Mouse (Mus musculus): ENCODE data around the gene Orm2. TPM values are rescaled to one million over a fixed set of nuclear protein-coding genes. Genes with fewer than 3 reads are reported as not detected.

Gene Orm2
- polyA plus RNA-seq, 1 experiment from 2014 or later = not detected

DNA sequence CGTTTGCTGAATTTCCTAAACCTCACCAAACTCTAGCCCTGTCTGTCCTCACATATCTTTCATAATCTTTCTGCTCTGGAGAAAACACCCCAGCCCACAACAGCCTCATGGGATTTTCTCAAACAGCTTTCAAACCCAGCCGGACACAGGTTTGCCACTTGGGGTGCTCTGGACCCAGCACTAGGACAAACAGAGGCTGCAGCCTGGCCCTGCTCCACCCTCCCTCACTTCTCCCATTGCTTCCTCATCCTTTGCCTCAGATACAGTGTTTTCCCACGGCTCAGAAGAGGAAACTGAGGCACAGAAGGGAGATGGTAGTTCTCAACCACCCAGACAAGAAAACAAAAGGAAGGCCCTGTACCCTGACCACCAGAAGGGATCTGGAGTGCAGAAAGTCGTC is 43.4 kb downstream of the Orm2 start:
- Histone ChIP-seq H3K4me2 (ENCODE audit: low read length) (no peak overlapping the region), H3K9me3 (ENCODE audit: control insufficient read depth, low read length) (no peaks in the 10 kb centered on the region), H3K36me3 (ENCODE audit: control insufficient read depth, insufficient read depth, low read length) (no peaks in the 10 kb centered on the region), H3K4me3 (ENCODE audit: control insufficient read depth in 1 of 2, insufficient read depth in 1 of 2, low read depth in 1 of 2, low read length in 2 of 2) (no peak overlapping the region), H3K4me1 (ENCODE audit: control insufficient read depth in 2 of 2, insufficient read depth in 2 of 2, low read length in 2 of 2) (peaks cover 36 to 60% of the 10 kb centered on the region in 2 experiments), H3K9ac (ENCODE audit: low read length) (no peak overlapping the region), H3K27me3 (ENCODE audit: control insufficient read depth, insufficient read depth, low read length) (0 out of 2 replicates have a peak, but pooled peaks cover 4% of the 10 kb centered on the region), H3K27ac (replicated peaks in 1 of 2; ENCODE audit: control insufficient read depth in 1 of 2, insufficient read depth in 1 of 2, low read depth in 2 of 2, low read length in 2 of 2) (no peak overlapping the region)
- no peak for ATAC-seq (ENCODE audit: insufficient number of reproducible peaks, insufficient read depth, low FRiP score, low read depth)
- 57% methylated on average over 4 of the region's 4 CpGs for WGBS

GRCm38 (mm10) chr4:63408247-63408646 is 46.0 kb downstream of the Orm2 start:
- Histone ChIP-seq H3K27ac (replicated peaks in 1 of 2; ENCODE audit: control insufficient read depth in 1 of 2, insufficient read depth in 1 of 2, low read depth in 2 of 2, low read length in 2 of 2) (no peak overlapping the region), H3K4me3 (ENCODE audit: control insufficient read depth in 1 of 2, insufficient read depth in 1 of 2, low read depth in 1 of 2, low read length in 2 of 2) (no peak overlapping the region), H3K4me1 (ENCODE audit: control insufficient read depth in 2 of 2, insufficient read depth in 2 of 2, low read length in 2 of 2) (peaks cover 31 to 48% of the 10 kb centered on the region in 2 experiments), H3K27me3 (ENCODE audit: control insufficient read depth, insufficient read depth, low read length) (0 out of 2 replicates have a peak, but pooled peaks cover 4% of the 10 kb centered on the region), H3K9ac (ENCODE audit: low read length) (no peak overlapping the region), H3K36me3 (ENCODE audit: control insufficient read depth, insufficient read depth, low read length) (no peaks in the 10 kb centered on the region), H3K9me3 (ENCODE audit: control insufficient read depth, low read length) (no peaks in the 10 kb centered on the region), H3K4me2 (ENCODE audit: low read length) (0 out of 2 replicates have a peak overlapping the region, but pooled peaks have one; percentile 11)
- 52% methylated on average over 7 of the region's 7 CpGs for WGBS
- ATAC-seq (ENCODE audit: insufficient number of reproducible peaks, insufficient read depth, low FRiP score, low read depth) = no peak

DNA sequence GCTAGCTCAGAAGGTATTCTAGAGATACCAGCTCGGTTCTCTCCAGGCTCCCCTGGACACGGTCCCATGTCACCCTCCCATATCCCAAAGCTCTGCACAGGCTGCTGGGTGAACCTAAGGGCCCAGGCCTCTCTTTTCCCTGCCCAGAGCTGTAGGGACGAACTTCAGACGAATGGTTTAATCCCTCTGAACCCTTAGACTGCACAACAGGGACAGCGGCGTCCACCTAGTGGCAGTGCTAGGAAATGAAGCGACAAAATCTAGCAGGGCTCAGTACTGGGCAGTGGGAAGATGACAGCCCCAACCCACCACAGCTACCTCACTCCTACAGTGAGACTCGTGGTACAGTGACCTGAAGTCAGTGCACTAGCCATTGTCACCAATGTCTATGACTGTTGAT is 46.4 kb downstream of the Orm2 start:
- WGBS = 6% methylated on average over 8 of the region's 8 CpGs
- Histone ChIP-seq H3K27ac (replicated peaks in 1 of 2; ENCODE audit: control insufficient read depth in 1 of 2, insufficient read depth in 1 of 2, low read depth in 2 of 2, low read length in 2 of 2) (no peak overlapping the region), H3K9me3 (ENCODE audit: control insufficient read depth, low read length) (no peaks in the 10 kb centered on the region), H3K36me3 (ENCODE audit: control insufficient read depth, insufficient read depth, low read length) (no peaks in the 10 kb centered on the region), H3K9ac (ENCODE audit: low read length) (no peak overlapping the region), H3K4me3 (ENCODE audit: control insufficient read depth in 1 of 2, insufficient read depth in 1 of 2, low read depth in 1 of 2, low read length in 2 of 2) (no peak overlapping the region; a peak in 1 of 4 replicates), H3K4me1 (ENCODE audit: control insufficient read depth in 2 of 2, insufficient read depth in 2 of 2, low read length in 2 of 2) (peaks cover 27 to 44% of the 10 kb centered on the region in 2 experiments), H3K4me2 (ENCODE audit: low read length) (peak overlapping the region; percentile 99), H3K27me3 (ENCODE audit: control insufficient read depth, insufficient read depth, low read length) (0 out of 2 replicates have a peak, but pooled peaks cover 4% of the 10 kb centered on the region)
- peak; percentile 57; the same call in 1 of the 2 replicates for ATAC-seq (ENCODE audit: insufficient number of reproducible peaks, insufficient read depth, low FRiP score, low read depth)

- peak overlapping the region; percentile 65 for H3K9ac ChIP-seq (ENCODE audit: low read length)
- 0 out of 2 replicates have a peak, but pooled peaks cover 4% of the 10 kb centered on the region for H3K27me3 ChIP-seq (ENCODE audit: control insufficient read depth, insufficient read depth, low read length)
- peaks cover 20 to 36% of the 10 kb centered on the region in 2 experiments for H3K4me1 ChIP-seq (ENCODE audit: control insufficient read depth in 2 of 2, insufficient read depth in 2 of 2, low read length in 2 of 2)
- ATAC-seq (ENCODE audit: insufficient number of reproducible peaks, insufficient read depth, low FRiP score, low read depth) = no peak
- H3K27ac ChIP-seq (replicated peaks in 1 of 2; ENCODE audit: control insufficient read depth in 1 of 2, insufficient read depth in 1 of 2, low read depth in 2 of 2, low read length in 2 of 2) = peak overlapping the region in 1 of 2 experiments; percentile 24; a peak in 1 of 4 replicates
- 3% methylated on average over 18 of the region's 18 CpGs for WGBS
- no peaks in the 10 kb centered on the region for H3K9me3 ChIP-seq (ENCODE audit: control insufficient read depth, low read length)
- peak overlapping the region; percentile 99 for H3K4me2 ChIP-seq (ENCODE audit: low read length)
- peak overlapping the region; percentile 57 to 61 for H3K4me3 ChIP-seq (ENCODE audit: control insufficient read depth in 1 of 2, insufficient read depth in 1 of 2, low read depth in 1 of 2, low read length in 2 of 2)
- H3K36me3 ChIP-seq (ENCODE audit: control insufficient read depth, insufficient read depth, low read length) = no peaks in the 10 kb centered on the region
Observed at GRCm38 (mm10) chr4:63409317-63409907, 47.2 kb downstream of the Orm2 start.

DNA sequence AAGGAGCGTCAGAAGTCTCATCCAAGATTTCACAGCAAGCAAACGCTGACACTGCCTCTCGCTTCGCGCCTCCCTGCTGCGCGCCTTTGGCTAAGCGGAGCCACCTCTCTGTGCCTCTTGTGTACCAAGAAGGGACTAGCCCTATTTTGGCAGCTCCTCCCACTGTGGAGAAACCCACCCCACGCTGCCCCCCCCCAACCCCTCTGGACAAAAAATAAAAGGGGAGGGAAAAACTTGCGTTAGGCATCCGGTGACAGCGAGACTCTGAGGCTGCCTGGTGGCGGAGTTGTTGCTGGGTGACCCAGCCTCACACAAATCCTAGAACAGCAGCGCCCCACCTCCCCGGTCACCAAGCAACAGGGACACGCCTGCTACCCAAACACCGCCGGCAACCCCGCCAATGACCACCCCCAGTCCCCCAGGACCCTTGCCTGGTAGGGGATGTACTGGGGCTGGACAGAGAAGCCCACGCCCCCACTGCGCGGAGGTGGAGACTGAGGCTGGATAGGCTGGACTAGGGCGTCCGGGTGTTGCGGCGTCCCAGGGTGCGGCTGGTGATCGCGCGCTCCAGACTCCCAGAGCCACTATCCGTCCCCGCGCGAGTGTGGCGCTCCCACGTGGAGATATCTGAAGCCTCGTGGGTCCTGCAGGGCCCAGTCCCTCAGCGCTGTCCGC is 47.8 kb downstream of the Orm2 start:
- H3K27ac ChIP-seq (replicated peaks in 1 of 2; ENCODE audit: control insufficient read depth in 1 of 2, insufficient read depth in 1 of 2, low read depth in 2 of 2, low read length in 2 of 2) = peak overlapping the region in 1 of 2 experiments; percentile 24; a peak in 1 of 4 replicates
- under 1% methylated on average over 39 of the region's 39 CpGs for whole genome bisulfite sequencing
- no peaks in the 10 kb centered on the region for H3K36me3 ChIP-seq (ENCODE audit: control insufficient read depth, insufficient read depth, low read length)

GRCm38 (mm10) chr4:63410583-63410934 is 48.3 kb downstream of the Orm2 start:
- peak overlapping the region; percentile 65 for H3K9ac ChIP-seq (ENCODE audit: low read length)
- peak; percentile 84 for ATAC-seq (ENCODE audit: insufficient number of reproducible peaks, insufficient read depth, low FRiP score, low read depth)
- under 1% methylated on average over 19 of the region's 19 CpGs for WGBS

More for the DNA sequence above, 47.8 kb downstream of the Orm2 start:
- peak overlapping the region; percentile 65 for H3K9ac ChIP-seq (ENCODE audit: low read length)
- peaks cover 14 to 30% of the 10 kb centered on the region in 2 experiments for H3K4me1 ChIP-seq (ENCODE audit: control insufficient read depth in 2 of 2, insufficient read depth in 2 of 2, low read length in 2 of 2)
- H3K27me3 ChIP-seq (ENCODE audit: control insufficient read depth, insufficient read depth, low read length) = 0 out of 2 replicates have a peak, but pooled peaks cover 4% of the 10 kb centered on the region
- H3K4me3 ChIP-seq (ENCODE audit: control insufficient read depth in 1 of 2, insufficient read depth in 1 of 2, low read depth in 1 of 2, low read length in 2 of 2) = peak overlapping the region; percentile 57 to 61
- peak overlapping the region; percentile 99 for H3K4me2 ChIP-seq (ENCODE audit: low read length)
- peak; percentile 52 for ATAC-seq (ENCODE audit: insufficient number of reproducible peaks, insufficient read depth, low FRiP score, low read depth)
- H3K9me3 ChIP-seq (ENCODE audit: control insufficient read depth, low read length) = no peaks in the 10 kb centered on the region

GRCm38 (mm10) chr4:63411222-63411621 is 49.0 kb downstream of the Orm2 start:
- H3K27me3 ChIP-seq (ENCODE audit: control insufficient read depth, insufficient read depth, low read length) = 0 out of 2 replicates have a peak, but pooled peaks cover 4% of the 10 kb centered on the region
- no peak overlapping the region for H3K4me3 ChIP-seq (ENCODE audit: control insufficient read depth in 1 of 2, insufficient read depth in 1 of 2, low read depth in 1 of 2, low read length in 2 of 2)
- no peaks in the 10 kb centered on the region for H3K36me3 ChIP-seq (ENCODE audit: control insufficient read depth, insufficient read depth, low read length)
- H3K4me2 ChIP-seq (ENCODE audit: low read length) = no peak overlapping the region; the same call in 1 of the 2 replicates
- whole genome bisulfite sequencing = 62% methylated on average over 5 of the region's 5 CpGs
- ATAC-seq (ENCODE audit: insufficient number of reproducible peaks, insufficient read depth, low FRiP score, low read depth) = no peak
- H3K9ac ChIP-seq (ENCODE audit: low read length) = no peak overlapping the region
- H3K9me3 ChIP-seq (ENCODE audit: control insufficient read depth, low read length) = no peaks in the 10 kb centered on the region
- peaks cover 11 to 22% of the 10 kb centered on the region in 2 experiments for H3K4me1 ChIP-seq (ENCODE audit: control insufficient read depth in 2 of 2, insufficient read depth in 2 of 2, low read length in 2 of 2)
- no peak overlapping the region for H3K27ac ChIP-seq (replicated peaks in 1 of 2; ENCODE audit: control insufficient read depth in 1 of 2, insufficient read depth in 1 of 2, low read depth in 2 of 2, low read length in 2 of 2)

More at GRCm38 (mm10) chr4:63410583-63410934, 48.3 kb downstream of the Orm2 start:
- Histone ChIP-seq H3K27ac (replicated peaks in 1 of 2; ENCODE audit: control insufficient read depth in 1 of 2, insufficient read depth in 1 of 2, low read depth in 2 of 2, low read length in 2 of 2) (no peak overlapping the region), H3K4me1 (ENCODE audit: control insufficient read depth in 2 of 2, insufficient read depth in 2 of 2, low read length in 2 of 2) (peaks cover 11 to 25% of the 10 kb centered on the region in 2 experiments), H3K27me3 (ENCODE audit: control insufficient read depth, insufficient read depth, low read length) (0 out of 2 replicates have a peak, but pooled peaks cover 4% of the 10 kb centered on the region), H3K4me2 (ENCODE audit: low read length) (peak overlapping the region; percentile 99), H3K36me3 (ENCODE audit: control insufficient read depth, insufficient read depth, low read length) (no peaks in the 10 kb centered on the region), H3K9me3 (ENCODE audit: control insufficient read depth, low read length) (no peaks in the 10 kb centered on the region), H3K4me3 (ENCODE audit: control insufficient read depth in 1 of 2, insufficient read depth in 1 of 2, low read depth in 1 of 2, low read length in 2 of 2) (peak overlapping the region; percentile 57 to 61)

Measured in heart, embryonic 14.5 days (tissue).